Mouse (Mus musculus) embryonic facial prominence, embryonic 14.5 days (tissue): Measurements from ENCODE around the gene Gmnn. TPM values are rescaled to one million over a fixed set of nuclear protein-coding genes. Genes with fewer than 3 reads are reported as not detected.
A peak's percentile ranks its signal among the peaks of the same experiment; 100 is the strongest.

Experiments used
- ATAC-seq: fragments of 200-750 bp; cut with Nextera tagmentation; 2 replicates; pipeline ENCODE4 v1.8.0; 2017; ENCODE audit warnings: low read depth, moderate number of reproducible peaks, moderate TSS enrichment
- DNase-seq: peaks from one replicate; pipeline ENCODE4 v3.0.0-alpha.2; 2015; ENCODE audit warnings: low spot score
- H3K27ac ChIP-seq: fragments of 300-500 bp; sonication (generic); replicated peaks from 2 replicates; pipeline ENCODE4 v1.5.1; 2014; ENCODE audit warnings: low read depth, mild to moderate bottlenecking, low read length, moderate library complexity
- H3K27me3 ChIP-seq: fragments of 300-500 bp; sonication (generic); replicated peaks from 2 replicates; pipeline ENCODE4 v1.6.1; 2014; ENCODE audit warnings: low read length; ENCODE audit not compliant: control insufficient read depth, insufficient read depth
- H3K36me3 ChIP-seq: fragments of 300-500 bp; sonication (generic); 2 replicates; pipeline ENCODE4 v1.6.1; 2014; ENCODE audit warnings: low read length, mixed read lengths; ENCODE audit not compliant: control insufficient read depth, insufficient read depth
- H3K4me1 ChIP-seq: fragments of 300-500 bp; sonication (generic); 2 replicates; pipeline ENCODE4 v1.6.1; 2014; ENCODE audit warnings: antibody characterized with exemption, low read length; ENCODE audit not compliant: control insufficient read depth, insufficient read depth
- H3K4me2 ChIP-seq: fragments of 300-500 bp; sonication (generic); 2 replicates; pipeline ENCODE4 v1.6.1; 2014; ENCODE audit warnings: low read depth, mild to moderate bottlenecking, low read length, moderate library complexity, mixed read lengths
- H3K4me3 ChIP-seq: fragments of 300-500 bp; sonication (generic); 2 replicates; pipeline ENCODE4 v1.5.1; 2014; ENCODE audit warnings: low read depth, mild to moderate bottlenecking, low read length
- H3K9ac ChIP-seq: fragments of 300-500 bp; sonication (generic); 2 replicates; pipeline ENCODE4 v1.6.1; 2014; ENCODE audit warnings: low read depth, mild to moderate bottlenecking, low read length, moderate library complexity, mixed read lengths
- H3K9me3 ChIP-seq: fragments of 300-500 bp; sonication (generic); 2 replicates; pipeline ENCODE4 v1.6.1; 2016; ENCODE audit warnings: low read length; ENCODE audit not compliant: control insufficient read depth
- WGBS: fragments of 180-500 bp; shearing (Covaris S2); extraction: QIAGEN DNeasy Blood & Tissue Kit; methylation state at CpG from one replicate; pipeline ENCODE4 v1.1.7; 2014; 5-methylcytosine and 5-hydroxymethylcytosine counted together
- polyA plus RNA-seq: library from polyadenylated mRNA; unstranded; fragments of >200 nt; fragmentation: Nextera tagmentation; extraction: Ambion mirVana; gene quantifications from 2 replicates; pipeline ENCODE4 v1.2.1, GENCODE M21; 2014

Gene Gmnn
- polyA plus RNA-seq, 1 experiment from 2014 or later: 82.4 TPM

- H3K27ac ChIP-seq: no peak overlapping the region
- H3K4me2 ChIP-seq: no peak overlapping the region
- no peaks in the 10 kb centered on the region for H3K36me3 ChIP-seq
- DNase-seq (no peak), ATAC-seq (no peak)
- no peak overlapping the region for H3K4me3 ChIP-seq
- H3K4me1 ChIP-seq: no peaks in the 10 kb centered on the region
- H3K9ac ChIP-seq: no peak overlapping the region
- no peaks in the 10 kb centered on the region for H3K9me3 ChIP-seq
- WGBS: 53% methylated on average over 7 of the region's 7 CpGs
- H3K27me3 ChIP-seq: no peaks in the 10 kb centered on the region
Measured at GRCm38 (mm10) chr13:24710968-24711367, 50.8 kb downstream of the Gmnn start.

- no peaks in the 10 kb centered on the region for H3K36me3 ChIP-seq
- H3K4me1 ChIP-seq: no peaks in the 10 kb centered on the region
- no peaks in the 10 kb centered on the region for H3K27me3 ChIP-seq
- DNase-seq (no peak), ATAC-seq (0 out of 2 replicates have a peak, but pooled peaks have one; percentile 27)
- no peak overlapping the region for H3K9ac ChIP-seq
- no peak overlapping the region for H3K27ac ChIP-seq
- H3K4me3 ChIP-seq: no peak overlapping the region
- WGBS: 65% methylated on average over 12 of the region's 12 CpGs
- no peak overlapping the region for H3K4me2 ChIP-seq
- no peaks in the 10 kb centered on the region for H3K9me3 ChIP-seq
Measured at GRCm38 (mm10) chr13:24709656-24710396, 51.9 kb downstream of the Gmnn start.

DNA sequence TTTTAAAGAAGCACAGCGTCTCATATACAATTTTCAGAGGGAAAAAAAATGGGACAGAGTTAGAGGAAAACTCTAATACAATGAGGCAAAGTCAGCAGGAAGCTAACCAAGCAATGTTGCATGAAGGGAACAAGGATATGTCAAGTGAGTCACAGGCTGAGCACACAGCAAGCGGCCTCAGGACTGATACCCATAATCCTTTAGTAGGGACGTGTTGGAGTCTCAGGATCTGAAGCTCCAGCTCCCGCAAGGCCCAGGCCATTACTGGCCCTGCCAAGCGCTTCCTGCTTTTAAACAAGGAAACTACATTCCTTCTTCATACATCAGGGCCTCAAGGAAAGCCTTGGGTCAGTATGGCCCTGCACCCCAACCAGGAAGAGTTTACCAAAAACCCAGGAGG lies 59.6 kb downstream of the Gmnn start:
- Histone ChIP-seq H3K4me3 (no peak overlapping the region), H3K4me2 (no peak overlapping the region), H3K9ac (no peak overlapping the region), H3K4me1 (no peaks in the 10 kb centered on the region), H3K27me3 (no peaks in the 10 kb centered on the region), H3K9me3 (no peaks in the 10 kb centered on the region), H3K27ac (no peak overlapping the region), H3K36me3 (no peaks in the 10 kb centered on the region)
- 79% methylated on average over 5 of the region's 5 CpGs for WGBS
- DNase-seq (no peak), ATAC-seq (no peak)

Other genes with a start within 250 kb of the Gmnn start
- 6.5 and 7.0 TPM in 2 replicates for gene Ripor2, start 179.7 kb downstream of the Gmnn start, polyA plus RNA-seq
- gene Armh2, start 20.7 kb downstream of the Gmnn start, polyA plus RNA-seq: not detected in 2 replicates
- 33.9 and 35.8 TPM in 2 replicates for gene BC005537, start 39.7 kb upstream of the Gmnn start, polyA plus RNA-seq
- gene Acot13, start 69.6 kb upstream of the Gmnn start, polyA plus RNA-seq: 69.9 and 77.0 TPM in 2 replicates
- gene Tdp2, start 69.8 kb upstream of the Gmnn start, polyA plus RNA-seq: 44.4 and 46.4 TPM in 2 replicates
- 1.1 and 1.6 TPM in 2 replicates for gene D130043K22Rik, start 83.2 kb upstream of the Gmnn start, polyA plus RNA-seq
- gene Aldh5a1, start 175.7 kb upstream of the Gmnn start, polyA plus RNA-seq: 4.3 and 5.6 TPM in 2 replicates
- 1.7 and 2.2 TPM in 2 replicates for gene Gpld1, start 181.2 kb upstream of the Gmnn start, polyA plus RNA-seq